Comparison of ENCODE assay signal across 12 mouse cellular contexts in the genomic region with DNA sequence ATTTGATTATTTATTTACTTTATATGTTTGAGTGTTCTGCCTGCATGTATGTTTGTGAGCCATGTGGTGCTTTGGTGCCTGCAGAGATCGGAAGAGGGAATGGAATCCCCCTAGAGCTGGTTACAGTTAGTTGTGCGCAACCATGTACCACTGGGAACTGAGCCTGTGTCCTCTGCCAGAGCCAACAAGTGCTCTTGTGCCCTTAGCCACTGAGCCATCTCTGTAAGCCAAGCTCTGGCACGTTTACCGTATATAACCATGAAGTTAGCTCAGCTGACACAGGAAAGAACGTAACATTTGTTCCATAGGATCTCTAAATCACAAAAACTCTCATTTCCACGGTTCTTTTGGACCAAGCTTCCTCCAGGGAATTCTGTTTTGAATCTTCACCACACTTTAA. TPM values are rescaled to one million over a fixed set of nuclear protein-coding genes. Genes with fewer than 3 reads are reported as not detected.
DNase-seq lines count a peak whose midpoint lies in the region; ATAC-seq and TF ChIP-seq lines count a peak whose summit lies in the region.
"Had no signal": no experiment of that assay in that cellular context is flagged by ENCODE, and none has a peak within 500 bp of the region (broad histone marks: within the 10 kb centered on the region; RNA-seq: fewer than 3 reads in every experiment).

No protein-coding gene starts in this region.

- peak overlapping the region; percentile 48 for H3K27ac ChIP-seq in heart, embryonic 12.5 days (ENCODE audit: poor library complexity, severe bottlenecking)
- H3K27ac ChIP-seq in midbrain, embryonic 16.5 days (ENCODE audit: low read length), result no peak overlapping the region
- H3K27ac ChIP-seq in midbrain, embryonic 10.5 days (replicated peaks), result no peak overlapping the region
- no peak overlapping the region for H3K27ac ChIP-seq in hindbrain, embryonic 14.5 days

- intact Hi-C loops in heart, postnatal 25 days (cut with DNase I), result loop anchor here (10.0 kb wide), 1 partner anchor 255 kb away; no protein-coding TSS in a partner anchor

- H3ac ChIP-seq in myocyte (ENCODE audit: control insufficient read depth, insufficient read length), result no peak overlapping the region

- H3K4me1 ChIP-seq in heart, embryonic 12.5 days (replicated peaks), result peaks cover 23% of the 10 kb centered on the region
- H3K4me1 ChIP-seq in midbrain, embryonic 16.5 days (ENCODE audit: control insufficient read depth, insufficient read depth, low read length), result peaks cover 23% of the 10 kb centered on the region
- peaks cover 31% of the 10 kb centered on the region for H3K4me1 ChIP-seq in midbrain, embryonic 10.5 days
- H3K4me1 ChIP-seq in hindbrain, embryonic 14.5 days (replicated peaks; ENCODE audit: control insufficient read depth, insufficient read depth, low read length), result peaks cover 20% of the 10 kb centered on the region

- peak overlapping the region; percentile 80 for H3K4me2 ChIP-seq in heart, embryonic 12.5 days
- peak overlapping the region; percentile 78; the same call in 1 of the 2 replicates for H3K4me2 ChIP-seq in midbrain, embryonic 16.5 days (ENCODE audit: low read length)
- peak overlapping the region; percentile 84 for H3K4me2 ChIP-seq in hindbrain, embryonic 14.5 days (replicated peaks)
- H3K4me2 ChIP-seq in myocyte (ENCODE audit: low read depth), result peak overlapping the region; percentile 74

- H3K4me3 ChIP-seq in heart, embryonic 12.5 days, result no peak overlapping the region
- H3K4me3 ChIP-seq in midbrain, embryonic 16.5 days (ENCODE audit: low read depth, low read length), result no peak overlapping the region
- no peak overlapping the region for H3K4me3 ChIP-seq in midbrain, embryonic 10.5 days
- H3K4me3 ChIP-seq in hindbrain, embryonic 14.5 days (replicated peaks; ENCODE audit: low read length), result no peak overlapping the region
- no peak overlapping the region for H3K4me3 ChIP-seq in myocyte

- no peak overlapping the region for H3K9ac ChIP-seq in heart, embryonic 12.5 days
- no peak overlapping the region for H3K9ac ChIP-seq in midbrain, embryonic 16.5 days (ENCODE audit: low read depth, low read length)
- H3K9ac ChIP-seq in hindbrain, embryonic 14.5 days, result no peak overlapping the region

- H3K9me3 ChIP-seq in heart, embryonic 12.5 days (replicated peaks), result no peaks in the 10 kb centered on the region
- no peaks in the 10 kb centered on the region for H3K9me3 ChIP-seq in midbrain, embryonic 16.5 days (replicated peaks; ENCODE audit: control insufficient read depth, low read length, poor library complexity, severe bottlenecking)
- no peaks in the 10 kb centered on the region for H3K9me3 ChIP-seq in midbrain, embryonic 10.5 days (replicated peaks)
- H3K9me3 ChIP-seq in hindbrain, embryonic 14.5 days (ENCODE audit: control insufficient read depth, low read length), result no peaks in the 10 kb centered on the region

- 78% methylated on average over 6 of the region's 6 CpGs for WGBS in heart, embryonic 12.5 days
- 88% methylated on average over 6 of the region's 6 CpGs for WGBS in midbrain, embryonic 16.5 days
- WGBS in midbrain, embryonic 10.5 days, result 92% methylated on average over 6 of the region's 6 CpGs
- WGBS in hindbrain, embryonic 14.5 days, result 85% methylated on average over 6 of the region's 6 CpGs

- DNase-seq in heart, postnatal 25 days (ENCODE audit: low spot score), result no peak
- no peak for DNase-seq in midbrain, embryonic 10.5 days (ENCODE audit: low spot score)
- DNase-seq in hindbrain, embryonic 14.5 days (ENCODE audit: low spot score), result no peak
- no peak for DNase-seq in cerebellum, adult 18-20 months
- no peak for DNase-seq in thymus, postnatal 0 days (ENCODE audit: low spot score)
- DNase-seq: embryo, embryonic 11 days; layer of hippocampus, adult 9-11 months; thymus, postnatal 25 days had no signal

- no peak for ATAC-seq in heart, embryonic 12.5 days (ENCODE audit: insufficient number of reproducible peaks, low FRiP score)
- no peak for ATAC-seq in midbrain, embryonic 16.5 days
- no peak for ATAC-seq in hindbrain, embryonic 14.5 days (ENCODE audit: low FRiP score)
- ATAC-seq: intestine, postnatal 0 days had no signal

- H3K27me3 ChIP-seq in heart, embryonic 12.5 days (replicated peaks), result no peaks in the 10 kb centered on the region
- H3K27me3 ChIP-seq in midbrain, embryonic 16.5 days (ENCODE audit: control insufficient read depth, insufficient read depth, low read depth, low read length), result no peaks in the 10 kb centered on the region
- H3K27me3 ChIP-seq in midbrain, embryonic 10.5 days (ENCODE audit: low read depth, poor library complexity, severe bottlenecking), result peaks cover 16% of the 10 kb centered on the region; the same call in 1 of the 2 replicates
- H3K27me3 ChIP-seq in hindbrain, embryonic 14.5 days (ENCODE audit: control insufficient read depth, insufficient read depth, low read length), result no peaks in the 10 kb centered on the region
- no peaks in the 10 kb centered on the region for H3K27me3 ChIP-seq in myocyte (ENCODE audit: control insufficient read depth, insufficient read depth, insufficient read length)

- peaks cover 40% of the 10 kb centered on the region for H3K36me3 ChIP-seq in heart, embryonic 12.5 days
- peaks cover 24% of the 10 kb centered on the region for H3K36me3 ChIP-seq in midbrain, embryonic 16.5 days (ENCODE audit: control insufficient read depth, insufficient read depth, low read length)
- H3K36me3 ChIP-seq in midbrain, embryonic 10.5 days, result peaks cover 44% of the 10 kb centered on the region
- peaks cover 42% of the 10 kb centered on the region for H3K36me3 ChIP-seq in hindbrain, embryonic 14.5 days (replicated peaks; ENCODE audit: control insufficient read depth, insufficient read depth)
- H3K36me3 ChIP-seq in myocyte (ENCODE audit: control insufficient read depth, insufficient read depth), result peaks cover 34% of the 10 kb centered on the region

- peaks cover 37% of the 10 kb centered on the region for H3K79me2 ChIP-seq in myocyte (ENCODE audit: control insufficient read depth, insufficient read depth)

- TF ChIP-seq POLR2A in myocyte (IDR thresholded peaks at IDR 0.05; ENCODE audit: insufficient read length, low read depth), result no peak

TF ChIP-seq in myocyte, 11 proteins besides CTCF, POLR2A, EP300 and RAD21:
- TF ChIP-seq E2F4 (IDR thresholded peaks at IDR 0.05; ENCODE audit: insufficient read depth) (no peak), MAX (IDR thresholded peaks at IDR 0.05; ENCODE audit: low read depth) (no peak), CEBPB (IDR thresholded peaks at IDR 0.05; ENCODE audit: insufficient read depth, poor library complexity, severe bottlenecking) (no peak), POLR2AphosphoS2 (IDR thresholded peaks at IDR 0.05; ENCODE audit: insufficient read length, low read depth) (no peak), REST (IDR thresholded peaks at IDR 0.05; ENCODE audit: insufficient read depth, insufficient read length) (no peak), MYOD1 (IDR thresholded peaks at IDR 0.05; ENCODE audit: control insufficient read depth in 1 of 3, insufficient read length in 2 of 3, low read depth in 2 of 3) (no peak), MYOG (IDR thresholded peaks at IDR 0.05; ENCODE audit: control insufficient read depth in 1 of 3, insufficient read depth in 1 of 3, insufficient read length in 2 of 3, low read depth in 2 of 3) (no peak), TCF3 (IDR thresholded peaks at IDR 0.05; ENCODE audit: insufficient read length, low read depth) (no peak), SRF (IDR thresholded peaks at IDR 0.05; ENCODE audit: control insufficient read depth, insufficient read length, low read depth) (no peak), TCF12 (IDR thresholded peaks at IDR 0.05; ENCODE audit: insufficient read depth, poor library complexity, severe bottlenecking) (no peak), USF1 (IDR thresholded peaks at IDR 0.05; ENCODE audit: low read depth) (no peak)

RNA-seq across cellular contexts. Expression of a gene that starts 2.6 kb away (rescaled TPM):
- 163 and 168 TPM in 2 replicates for polyA plus RNA-seq in heart, embryonic 12.5 days (2016; fragmentation: Nextera tagmentation; extraction: Ambion mirVana)
- total RNA-seq in heart, postnatal 25 days (2021), result 10 to 100 TPM; 54.9 to 60.7 TPM
- polyA plus RNA-seq in midbrain, embryonic 16.5 days (2015; fragmentation: Nextera tagmentation; extraction: Ambion mirVana), result 73.1 and 85.0 TPM in 2 replicates
- polyA plus RNA-seq in midbrain, embryonic 10.5 days (2016; fragmentation: Nextera tagmentation; extraction: Ambion mirVana), result 68.6 and 73.7 TPM in 2 replicates
- 102 and 115 TPM in 2 replicates for polyA plus RNA-seq in hindbrain, embryonic 14.5 days (2014; fragmentation: Nextera tagmentation; extraction: Ambion mirVana)
- 110 TPM for polyA plus RNA-seq in myocyte (2012; fragmentation: generic; extraction: Trizol)
- polyA plus RNA-seq in thymus, postnatal 0 days (2015; fragmentation: Nextera tagmentation; extraction: Ambion mirVana), result 137 and 149 TPM in 2 replicates
